Mouse (Mus musculus) heart, postnatal 0 days (tissue): ENCODE measurements around the gene Gstz1.

ENCODE experiments used
- CTCF ChIP-seq: IDR thresholded peaks from 2 replicates; pipeline ENCODE4 v1.5.1; 2016; ENCODE audit warnings: antibody characterized with exemption, control low read depth, low read depth
- EP300 ChIP-seq: IDR thresholded peaks from 2 replicates; pipeline ENCODE4 v1.6.1; 2016; ENCODE audit warnings: antibody characterized with exemption, low read depth

DNA sequence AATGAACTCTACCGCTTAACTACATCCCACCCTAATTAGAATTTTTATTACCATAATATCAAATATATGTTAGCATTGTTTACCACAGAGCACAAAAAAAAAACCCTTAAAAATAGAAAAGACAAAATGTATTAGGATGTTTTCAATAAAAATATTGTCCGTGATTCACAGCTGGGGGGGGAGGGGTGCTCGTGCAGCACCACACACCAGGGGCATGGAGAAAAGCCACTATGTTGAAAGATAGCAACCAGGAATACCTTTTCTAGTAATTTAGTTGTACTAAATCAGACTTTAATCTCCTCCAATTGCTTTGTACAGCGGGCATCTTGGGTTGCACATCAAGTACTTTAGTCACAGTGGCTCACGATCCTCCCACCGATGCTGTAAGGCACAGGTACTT, 51.8 kb downstream of the Gstz1 start:
- no peak for TF ChIP-seq CTCF
- no peak for TF ChIP-seq EP300
